Mouse (Mus musculus): ENCODE results near the gene Pcbp1.

GRCm38 (mm10) chr6:86481871-86482270 is 44.2 kb downstream of the Pcbp1 start:
- TF ChIP-seq CTCF (IDR thresholded peaks at IDR 0.05; ENCODE audit: extremely low read depth, insufficient read length, insufficient replicate concordance, low read depth, low read length) (no peak), POLR2A (IDR thresholded peaks at IDR 0.05; ENCODE audit: low read depth, low read length) (no peak)

Data from small intestine, adult 2 months (tissue).